Comparison of ENCODE assay signal across 15 mouse cellular contexts in the genomic region with DNA sequence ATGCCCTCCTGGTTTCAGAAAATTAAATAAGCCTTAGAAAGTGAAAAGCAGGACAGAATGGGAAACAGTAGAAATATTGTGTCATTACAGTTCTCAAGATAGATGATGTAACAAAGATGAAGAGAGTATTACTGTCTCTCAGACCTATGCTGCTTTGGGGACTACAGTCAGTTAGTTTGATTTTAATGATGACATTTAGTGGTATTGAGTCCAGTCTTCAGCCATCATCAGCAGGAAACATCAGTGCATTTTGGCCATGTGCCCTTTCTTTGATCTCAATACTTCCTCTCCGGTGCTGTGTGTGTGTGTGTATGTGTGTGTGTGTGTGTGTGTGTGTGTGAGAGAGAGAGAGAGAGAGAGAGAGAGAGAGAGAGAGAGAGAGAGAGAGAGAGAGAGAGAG.
"Had no signal": no experiment of that assay in that cellular context is flagged by ENCODE, and none has a peak within 500 bp of the region (broad histone marks: within the 10 kb centered on the region; RNA-seq: fewer than 3 reads in every experiment).

No protein-coding gene starts in this region.

- H3K4me2 ChIP-seq: liver, embryonic 15.5 days; midbrain, embryonic 12.5 days; neural tube, embryonic 12.5 days had no signal

- H3K4me3 ChIP-seq: liver, embryonic 15.5 days; midbrain, embryonic 10.5 days; midbrain, embryonic 12.5 days; neural tube, embryonic 12.5 days had no signal

- H3K9ac ChIP-seq: liver, embryonic 15.5 days; liver, postnatal 0 days; midbrain, embryonic 12.5 days; neural tube, embryonic 12.5 days had no signal

- H3K36me3 ChIP-seq: liver, embryonic 15.5 days; midbrain, embryonic 10.5 days; midbrain, embryonic 12.5 days; neural tube, embryonic 12.5 days had no signal

- ATAC-seq: liver, postnatal 0 days had no signal

- H3K27me3 ChIP-seq: liver, embryonic 15.5 days; midbrain, embryonic 12.5 days; neural tube, embryonic 12.5 days had no signal

- DNase-seq: liver, postnatal 0 days; lung, adult 2 months; lung, postnatal 10 days; midbrain, embryonic 14.5 days; right cerebral cortex, postnatal 25 days; right cerebral cortex, postnatal 4 days; spleen, adult 18-20 months; thymus, adult 18-20 months; thymus, postnatal 14 days; thymus, postnatal 36 days had no signal

- H3K9me3 ChIP-seq: liver, embryonic 15.5 days; midbrain, embryonic 10.5 days; midbrain, embryonic 12.5 days; neural tube, embryonic 12.5 days had no signal

- H3K4me1 ChIP-seq: liver, embryonic 15.5 days; midbrain, embryonic 10.5 days; midbrain, embryonic 12.5 days; neural tube, embryonic 12.5 days had no signal

- H3K27ac ChIP-seq: liver, embryonic 15.5 days; macrophage; midbrain, embryonic 10.5 days; midbrain, embryonic 12.5 days; neural tube, embryonic 12.5 days had no signal
